Comparison of ENCODE assay signal across 13 mouse cellular contexts in genomic region chr16:44553861-44554260, GRCm38 (mm10). TPM values are rescaled to one million over a fixed set of nuclear protein-coding genes. Genes with fewer than 3 reads are reported as not detected.
DNase-seq lines count a peak whose midpoint lies in the region; ATAC-seq and TF ChIP-seq lines count a peak whose summit lies in the region.
"Had no signal": no experiment of that assay in that cellular context is flagged by ENCODE, and none has a peak within 500 bp of the region (broad histone marks: within the 10 kb centered on the region; RNA-seq: fewer than 3 reads in every experiment).

No protein-coding gene starts in this region.

- dilution Hi-C loops in CH12.LX (cut with MboI; ENCODE audit: extremely low pct_ligation_motif_present, extremely low pct_unique_long_range_greater_than_20kb, low sequenced_read_pairs): no loop called here

- TF ChIP-seq EP300 in CH12.LX (IDR thresholded peaks at IDR 0.05; ENCODE audit: low read length): no peak

- H3K27me3 ChIP-seq in forebrain, embryonic 12.5 days: no peaks in the 10 kb centered on the region
- no peaks in the 10 kb centered on the region for H3K27me3 ChIP-seq in forebrain, embryonic 16.5 days (replicated peaks; ENCODE audit: control insufficient read depth, insufficient read depth, low read length)
- H3K27me3 ChIP-seq in CH12.LX (replicated peaks): no peaks in the 10 kb centered on the region
- no peaks in the 10 kb centered on the region for H3K27me3 ChIP-seq in forebrain, embryonic 14.5 days (replicated peaks; ENCODE audit: control insufficient read depth, insufficient read depth, low read length)
- H3K27me3 ChIP-seq in limb, embryonic 15.5 days: no peaks in the 10 kb centered on the region

- no peak for TF ChIP-seq CTCF in CH12.LX (conservative IDR thresholded peaks at IDR 0.05 in 1 of 2, IDR thresholded peaks at IDR 0.05 in 1 of 2; ENCODE audit: low read depth in 2 of 2, low read length in 2 of 2)

- no peaks in the 10 kb centered on the region for H3K79me2 ChIP-seq in CH12.LX (replicated peaks; ENCODE audit: control insufficient read depth, extremely low read depth, insufficient read depth, poor library complexity, severe bottlenecking)

- no peak for TF ChIP-seq RAD21 in CH12.LX (IDR thresholded peaks at IDR 0.05; ENCODE audit: low read depth, low read length)

- no peak overlapping the region for H3K4me3 ChIP-seq in forebrain, embryonic 12.5 days (replicated peaks)
- H3K4me3 ChIP-seq in forebrain, embryonic 16.5 days (replicated peaks; ENCODE audit: low read length): no peak overlapping the region
- no peak overlapping the region for H3K4me3 ChIP-seq in CH12.LX (replicated peaks in 1 of 3; ENCODE audit: low read depth in 2 of 3, low read length in 2 of 3, poor library complexity in 1 of 3)
- H3K4me3 ChIP-seq in forebrain, embryonic 14.5 days (ENCODE audit: low read depth, low read length): no peak overlapping the region
- no peak overlapping the region for H3K4me3 ChIP-seq in limb, embryonic 15.5 days

- DNase-seq in CH12.LX (ENCODE audit: extremely low read depth): no peak
- DNase-seq in forebrain, embryonic 14.5 days (ENCODE audit: low spot score): no peak
- no peak for DNase-seq in ovary, adult 18-20 months (ENCODE audit: low spot score)
- no peak for DNase-seq in retina, embryonic 14.5 days (ENCODE audit: low spot score)
- DNase-seq: adrenal gland, postnatal 25 days; kidney, postnatal 10 days; thymus, postnatal 25 days had no signal

- H3K36me3 ChIP-seq in forebrain, embryonic 12.5 days (replicated peaks): peaks cover 7% of the 10 kb centered on the region; the same call in 1 of the 2 replicates
- H3K36me3 ChIP-seq in forebrain, embryonic 16.5 days (ENCODE audit: control insufficient read depth, insufficient read depth): no peaks in the 10 kb centered on the region
- no peaks in the 10 kb centered on the region for H3K36me3 ChIP-seq in CH12.LX (replicated peaks in 1 of 2; ENCODE audit: control insufficient read depth in 1 of 2, insufficient read depth in 1 of 2, low read length in 1 of 2)
- H3K36me3 ChIP-seq in forebrain, embryonic 14.5 days (ENCODE audit: control insufficient read depth, insufficient read depth, low read length): no peaks in the 10 kb centered on the region
- H3K36me3 ChIP-seq in limb, embryonic 15.5 days: 0 out of 2 replicates have a peak, but pooled peaks cover 4% of the 10 kb centered on the region

- H3K9ac ChIP-seq in forebrain, embryonic 12.5 days: no peak overlapping the region
- H3K9ac ChIP-seq in forebrain, embryonic 16.5 days (replicated peaks; ENCODE audit: low read depth, low read length): no peak overlapping the region
- no peak overlapping the region for H3K9ac ChIP-seq in CH12.LX (ENCODE audit: insufficient read depth, low read depth)
- H3K9ac ChIP-seq in forebrain, embryonic 14.5 days (ENCODE audit: low read length): no peak overlapping the region
- H3K9ac ChIP-seq in limb, embryonic 15.5 days: no peak overlapping the region

- H3K4me1 ChIP-seq in forebrain, embryonic 12.5 days: peaks cover 72% of the 10 kb centered on the region
- peaks cover 56% of the 10 kb centered on the region for H3K4me1 ChIP-seq in forebrain, embryonic 16.5 days (replicated peaks; ENCODE audit: control insufficient read depth, insufficient read depth, low read length)
- H3K4me1 ChIP-seq in CH12.LX (ENCODE audit: control insufficient read depth in 1 of 2, insufficient read depth in 2 of 2): peaks cover 6 to 31% of the 10 kb centered on the region in 2 experiments
- peaks cover 64% of the 10 kb centered on the region for H3K4me1 ChIP-seq in forebrain, embryonic 14.5 days (ENCODE audit: control insufficient read depth, insufficient read depth, low read length)
- H3K4me1 ChIP-seq in limb, embryonic 15.5 days: peaks cover 65% of the 10 kb centered on the region

- H3K9me3 ChIP-seq in forebrain, embryonic 12.5 days: no peaks in the 10 kb centered on the region
- H3K9me3 ChIP-seq in forebrain, embryonic 16.5 days (ENCODE audit: control insufficient read depth, low read length): no peaks in the 10 kb centered on the region
- H3K9me3 ChIP-seq in CH12.LX (replicated peaks; ENCODE audit: low read length): no peaks in the 10 kb centered on the region
- H3K9me3 ChIP-seq in forebrain, embryonic 14.5 days (replicated peaks; ENCODE audit: control insufficient read depth, low read length): no peaks in the 10 kb centered on the region
- no peaks in the 10 kb centered on the region for H3K9me3 ChIP-seq in limb, embryonic 15.5 days

- ATAC-seq in forebrain, embryonic 12.5 days (ENCODE audit: low FRiP score): no peak
- ATAC-seq in forebrain, embryonic 16.5 days: no peak
- no peak for ATAC-seq in forebrain, embryonic 14.5 days
- no peak for ATAC-seq in limb, embryonic 15.5 days (ENCODE audit: insufficient number of reproducible peaks, low FRiP score, low TSS enrichment, low read depth)
- no peak for ATAC-seq in activated CD4-positive, CD25-positive, alpha-beta regulatory T cell, adult 4 months

- H3K27ac ChIP-seq in forebrain, embryonic 12.5 days: 0 out of 2 replicates have a peak overlapping the region, but pooled peaks have one; percentile 2
- no peak overlapping the region for H3K27ac ChIP-seq in forebrain, embryonic 16.5 days (ENCODE audit: low read length)
- H3K27ac ChIP-seq in CH12.LX (ENCODE audit: insufficient read depth, low read depth): no peak overlapping the region
- no peak overlapping the region; the same call in 1 of the 2 replicates for H3K27ac ChIP-seq in forebrain, embryonic 14.5 days (ENCODE audit: low read depth, low read length)
- H3K27ac ChIP-seq in limb, embryonic 15.5 days: no peak overlapping the region
- H3K27ac ChIP-seq: macrophage had no signal

- peak overlapping the region; percentile 39 for H3K4me2 ChIP-seq in forebrain, embryonic 12.5 days
- no peak overlapping the region for H3K4me2 ChIP-seq in forebrain, embryonic 16.5 days (ENCODE audit: low read length)
- H3K4me2 ChIP-seq in CH12.LX (ENCODE audit: insufficient read depth, low read depth, poor library complexity, severe bottlenecking): no peak overlapping the region
- H3K4me2 ChIP-seq in forebrain, embryonic 14.5 days (ENCODE audit: low read length): peak overlapping the region; percentile 40
- peak overlapping the region; percentile 31 for H3K4me2 ChIP-seq in limb, embryonic 15.5 days
- H3K4me2 ChIP-seq: liver, embryonic 11.5 days had no signal

- in situ Hi-C loops in CH12.LX (cut with MboI; ENCODE audit: low pct_ligation_motif_present, low pct_unique_long_range_greater_than_20kb, low sequenced_read_pairs): no loop called here

- WGBS in forebrain, embryonic 12.5 days: 70% methylated on average over 8 of the region's 8 CpGs
- WGBS in forebrain, embryonic 16.5 days: 53% methylated on average over 8 of the region's 8 CpGs
- 53% methylated on average over 8 of the region's 8 CpGs for WGBS in forebrain, embryonic 14.5 days
- WGBS in limb, embryonic 15.5 days: 62% methylated on average over 8 of the region's 8 CpGs

- TF ChIP-seq POLR2A in CH12.LX (IDR thresholded peaks at IDR 0.05; ENCODE audit: low read depth, low read length): no peak

TF ChIP-seq in CH12.LX, 34 proteins besides CTCF, POLR2A, EP300 and RAD21:
- peak; percentile 93 for TF ChIP-seq MAFK (IDR thresholded peaks at IDR 0.05; ENCODE audit: insufficient replicate concordance, low read length)
- TF ChIP-seq MEF2A (IDR thresholded peaks at IDR 0.05; ENCODE audit: borderline replicate concordance, low read depth, low read length): no peak

RNA-seq across cellular contexts. Expression of gene Boc, which starts 4.8 kb away (rescaled TPM):
- 28.3 and 31.0 TPM in 2 replicates for polyA plus RNA-seq in forebrain, embryonic 12.5 days (2016; fragmentation: Nextera tagmentation; extraction: Ambion mirVana)
- polyA plus RNA-seq in forebrain, embryonic 16.5 days (2015; fragmentation: Nextera tagmentation; extraction: Ambion mirVana): 15.2 and 17.6 TPM in 2 replicates
- total RNA-seq in CH12.LX (2012; rRNA removed) (0.25 and 0.29 TPM in 2 replicates), CH12.LX (2014; rRNA removed) (0.47 and 0.67 TPM in 2 replicates)
- polyA plus RNA-seq in CH12.LX (2012; ENCODE audit: insufficient read length, low read depth): 1.2 and 1.5 TPM in 2 replicates
- 11.5 and 13.3 TPM in 2 replicates for polyA plus RNA-seq in forebrain, embryonic 14.5 days (2014; fragmentation: Nextera tagmentation; extraction: Ambion mirVana)
- polyA plus RNA-seq in limb, embryonic 15.5 days (2015; fragmentation: Nextera tagmentation; extraction: Ambion mirVana): 56.1 and 57.6 TPM in 2 replicates
- polyA plus RNA-seq in activated CD4-positive, CD25-positive, alpha-beta regulatory T cell, adult 4 months (2017; shearing (Covaris generic)): under 1 TPM; 0.09 to 0.10 TPM

Comparison
In these comparisons a context has a peak if more than half of its experiments do, and no peak if none do; other contexts are left out.
1. H3K4me2 ChIP-seq: peak in forebrain, embryonic 12.5 days (single experiment), forebrain, embryonic 14.5 days (single experiment) and limb, embryonic 15.5 days (single experiment); none in forebrain, embryonic 16.5 days (single experiment) and CH12.LX (single experiment).